Comparison of ENCODE assay signal across 29 mouse cellular contexts in genomic region chr3:104729270-104729839, GRCm38 (mm10). TPM values are rescaled to one million over a fixed set of nuclear protein-coding genes. Genes with fewer than 3 reads are reported as not detected.
"Had no signal": no experiment of that assay in that cellular context is flagged by ENCODE, and none has a peak within 500 bp of the region (broad histone marks: within the 10 kb centered on the region; RNA-seq: fewer than 3 reads in every experiment).

No protein-coding gene starts in this region.

- ATAC-seq: hindbrain, postnatal 0 days; intestine, embryonic 16.5 days had no signal

- H3K27ac ChIP-seq: gastrocnemius, adult 2 months; heart, adult 2 months; hindbrain, embryonic 13.5 days; hindbrain, embryonic 15.5 days; hindbrain, postnatal 0 days; kidney, embryonic 15.5 days; kidney, postnatal 0 days; left cerebral cortex, adult 2 months; limb, embryonic 10.5 days; limb, embryonic 12.5 days; liver, embryonic 13.5 days; liver, embryonic 15.5 days had no signal

- DNase-seq: gastrocnemius, adult 2 months; gastrocnemius, postnatal 14 days; gastrocnemius, postnatal 36 days; heart, adult 2 months; heart, postnatal 10 days; heart, postnatal 4 days; kidney, adult 11 months; kidney, adult 2 months; kidney, adult 9 months; kidney, postnatal 14 days; kidney, postnatal 36 days; layer of hippocampus, adult 9-11 months; liver; liver, embryonic 13.5 days had no signal

- H3K36me3 ChIP-seq: hindbrain, embryonic 13.5 days; hindbrain, embryonic 15.5 days; kidney, embryonic 15.5 days; limb, embryonic 10.5 days; limb, embryonic 12.5 days; liver, embryonic 13.5 days; liver, embryonic 15.5 days had no signal

- H3K4me3 ChIP-seq: gastrocnemius, adult 2 months; heart, adult 2 months; hindbrain, embryonic 13.5 days; hindbrain, embryonic 15.5 days; kidney, embryonic 15.5 days; left cerebral cortex, adult 2 months; limb, embryonic 10.5 days; limb, embryonic 12.5 days; liver, embryonic 13.5 days; liver, embryonic 15.5 days had no signal

- H3K4me1 ChIP-seq: hindbrain, embryonic 13.5 days; hindbrain, embryonic 15.5 days; liver, embryonic 13.5 days; liver, embryonic 15.5 days had no signal

- H3K9me3 ChIP-seq: hindbrain, embryonic 13.5 days; hindbrain, embryonic 15.5 days; kidney, embryonic 15.5 days; limb, embryonic 10.5 days; limb, embryonic 12.5 days; liver, embryonic 13.5 days; liver, embryonic 15.5 days had no signal

- H3K4me2 ChIP-seq: heart, embryonic 11.5 days; hindbrain, embryonic 13.5 days; hindbrain, embryonic 15.5 days; kidney, embryonic 15.5 days; limb, embryonic 12.5 days; liver, embryonic 11.5 days; liver, embryonic 13.5 days; liver, embryonic 15.5 days had no signal

- H3K9ac ChIP-seq: hindbrain, embryonic 13.5 days; hindbrain, embryonic 15.5 days; kidney, embryonic 15.5 days; limb, embryonic 12.5 days; liver, embryonic 13.5 days; liver, embryonic 15.5 days had no signal

- H3K27me3 ChIP-seq: hindbrain, embryonic 15.5 days; kidney, embryonic 15.5 days; limb, embryonic 12.5 days; liver, embryonic 13.5 days; liver, embryonic 15.5 days had no signal

RNA-seq across cellular contexts. Expression of gene Fam19a3, which starts 52.3 kb away (rescaled TPM):
- total RNA-seq: layer of hippocampus, adult 18-20 months; layer of hippocampus, postnatal 25 days; left cerebral cortex, postnatal 14 days had no signal
- polyA plus RNA-seq: hindbrain, embryonic 15.5 days; hindbrain, postnatal 0 days; liver, embryonic 11.5 days; liver, embryonic 13.5 days; liver, embryonic 15.5 days had no signal
